Mouse (Mus musculus): ENCODE results near the gene Gm10188. TPM values are rescaled to one million over a fixed set of nuclear protein-coding genes. Genes with fewer than 3 reads are reported as not detected.

The Gm10188 gene
- polyA plus RNA-seq, 1 experiment from 2014 or later = not detected

DNA sequence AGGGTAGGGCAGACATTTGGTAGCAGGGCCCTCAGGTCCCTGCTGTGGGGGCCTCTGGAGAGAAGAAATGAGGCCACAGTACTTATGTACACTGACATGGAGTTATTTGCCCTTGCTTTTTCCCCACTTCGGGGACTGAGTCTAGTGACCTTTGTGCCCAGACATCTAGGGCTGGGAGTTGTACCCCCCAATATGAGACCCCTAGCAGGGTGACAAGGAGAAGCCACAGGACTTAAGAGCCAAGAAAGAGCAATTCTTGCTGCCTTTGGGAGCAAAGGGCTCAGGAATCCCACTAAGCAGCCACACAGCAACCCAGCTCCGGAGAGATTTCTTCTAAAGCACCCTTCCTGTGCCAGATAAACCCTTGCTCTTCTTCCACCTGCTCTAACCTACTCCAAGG is 27.6 kb downstream of the Gm10188 start:
- DNase-seq (ENCODE audit: low spot score) (no peak), ATAC-seq (replicated peaks; ENCODE audit: low FRiP score) (no peak)
- no peaks in the 10 kb centered on the region for H3K9me3 ChIP-seq (ENCODE audit: control insufficient read depth, low read length)
- no peak overlapping the region for H3K9ac ChIP-seq (ENCODE audit: low read depth, low read length)
- H3K27ac ChIP-seq (ENCODE audit: low read depth, low read length) = no peak overlapping the region
- H3K36me3 ChIP-seq (ENCODE audit: control insufficient read depth, insufficient read depth, low read length) = no peaks in the 10 kb centered on the region
- no peak overlapping the region for H3K4me3 ChIP-seq (ENCODE audit: low read depth, low read length)
- no peaks in the 10 kb centered on the region for H3K4me1 ChIP-seq (replicated peaks; ENCODE audit: control insufficient read depth, insufficient read depth, low read length)
- no peak overlapping the region for H3K4me2 ChIP-seq
- peaks cover 47% of the 10 kb centered on the region for H3K27me3 ChIP-seq (replicated peaks; ENCODE audit: control insufficient read depth, insufficient read depth, low read length)
- WGBS = 51% methylated on average over 2 of the region's 2 CpGs

GRCm38 (mm10) chr1:132201511-132201860 is 28.1 kb downstream of the Gm10188 start:
- WGBS = 36% methylated on average over 4 of the region's 4 CpGs
- Histone ChIP-seq H3K4me2 (no peak overlapping the region), H3K9me3 (ENCODE audit: control insufficient read depth, low read length) (no peaks in the 10 kb centered on the region), H3K4me1 (replicated peaks; ENCODE audit: control insufficient read depth, insufficient read depth, low read length) (no peaks in the 10 kb centered on the region), H3K27ac (ENCODE audit: low read depth, low read length) (no peak overlapping the region), H3K4me3 (ENCODE audit: low read depth, low read length) (no peak overlapping the region), H3K9ac (ENCODE audit: low read depth, low read length) (no peak overlapping the region), H3K36me3 (ENCODE audit: control insufficient read depth, insufficient read depth, low read length) (no peaks in the 10 kb centered on the region), H3K27me3 (replicated peaks; ENCODE audit: control insufficient read depth, insufficient read depth, low read length) (peaks cover 52% of the 10 kb centered on the region)
- no peak for DNase-seq (ENCODE audit: low spot score)
- ATAC-seq (replicated peaks; ENCODE audit: low FRiP score) = no peak

- Histone ChIP-seq H3K4me1 (replicated peaks; ENCODE audit: control insufficient read depth, insufficient read depth, low read length) (no peaks in the 10 kb centered on the region), H3K27me3 (replicated peaks; ENCODE audit: control insufficient read depth, insufficient read depth, low read length) (peaks cover 56% of the 10 kb centered on the region), H3K4me3 (ENCODE audit: low read depth, low read length) (no peak overlapping the region), H3K9ac (ENCODE audit: low read depth, low read length) (no peak overlapping the region), H3K4me2 (peak overlapping the region; percentile 28), H3K9me3 (ENCODE audit: control insufficient read depth, low read length) (no peaks in the 10 kb centered on the region), H3K36me3 (ENCODE audit: control insufficient read depth, insufficient read depth, low read length) (no peaks in the 10 kb centered on the region), H3K27ac (ENCODE audit: low read depth, low read length) (no peak overlapping the region)
- ATAC-seq (replicated peaks; ENCODE audit: low FRiP score) (no peak), DNase-seq (ENCODE audit: low spot score) (peak; percentile 30)
- 29% methylated on average over 11 of the region's 11 CpGs for WGBS
Measured at GRCm38 (mm10) chr1:132200562-132201510, 28.7 kb downstream of the Gm10188 start.

GRCm38 (mm10) chr1:132199934-132200333 is 29.6 kb downstream of the Gm10188 start:
- ATAC-seq (replicated peaks; ENCODE audit: low FRiP score) = no peak
- no peak overlapping the region for H3K9ac ChIP-seq (ENCODE audit: low read depth, low read length)
- H3K4me3 ChIP-seq (ENCODE audit: low read depth, low read length) = no peak overlapping the region
- H3K27ac ChIP-seq (ENCODE audit: low read depth, low read length) = no peak overlapping the region
- no peaks in the 10 kb centered on the region for H3K4me1 ChIP-seq (replicated peaks; ENCODE audit: control insufficient read depth, insufficient read depth, low read length)
- no peaks in the 10 kb centered on the region for H3K9me3 ChIP-seq (ENCODE audit: control insufficient read depth, low read length)
- 15% methylated on average over 12 of the region's 12 CpGs for WGBS
- peaks cover 60% of the 10 kb centered on the region for H3K27me3 ChIP-seq (replicated peaks; ENCODE audit: control insufficient read depth, insufficient read depth, low read length)
- H3K4me2 ChIP-seq = peak overlapping the region; percentile 28
- H3K36me3 ChIP-seq (ENCODE audit: control insufficient read depth, insufficient read depth, low read length) = no peaks in the 10 kb centered on the region
- peak; percentile 29 for DNase-seq (ENCODE audit: low spot score)

GRCm38 (mm10) chr1:132199244-132199643 is 30.3 kb downstream of the Gm10188 start:
- DNase-seq (ENCODE audit: low spot score) = no peak
- WGBS = 63% methylated on average over 6 of the region's 6 CpGs
- no peaks in the 10 kb centered on the region for H3K4me1 ChIP-seq (replicated peaks; ENCODE audit: control insufficient read depth, insufficient read depth, low read length)
- no peak overlapping the region for H3K4me3 ChIP-seq (ENCODE audit: low read depth, low read length)
- H3K27me3 ChIP-seq (replicated peaks; ENCODE audit: control insufficient read depth, insufficient read depth, low read length) = peaks cover 67% of the 10 kb centered on the region
- no peak for ATAC-seq (replicated peaks; ENCODE audit: low FRiP score)
- H3K36me3 ChIP-seq (ENCODE audit: control insufficient read depth, insufficient read depth, low read length) = no peaks in the 10 kb centered on the region
- no peaks in the 10 kb centered on the region for H3K9me3 ChIP-seq (ENCODE audit: control insufficient read depth, low read length)
- no peak overlapping the region for H3K9ac ChIP-seq (ENCODE audit: low read depth, low read length)
- H3K4me2 ChIP-seq = no peak overlapping the region
- H3K27ac ChIP-seq (ENCODE audit: low read depth, low read length) = no peak overlapping the region

GRCm38 (mm10) chr1:132198401-132199071 is 31.0 kb downstream of the Gm10188 start:
- Histone ChIP-seq H3K4me3 (ENCODE audit: low read depth, low read length) (no peak overlapping the region), H3K9me3 (ENCODE audit: control insufficient read depth, low read length) (no peaks in the 10 kb centered on the region), H3K9ac (ENCODE audit: low read depth, low read length) (no peak overlapping the region), H3K36me3 (ENCODE audit: control insufficient read depth, insufficient read depth, low read length) (no peaks in the 10 kb centered on the region), H3K4me1 (replicated peaks; ENCODE audit: control insufficient read depth, insufficient read depth, low read length) (no peaks in the 10 kb centered on the region), H3K27me3 (replicated peaks; ENCODE audit: control insufficient read depth, insufficient read depth, low read length) (peaks cover 71% of the 10 kb centered on the region), H3K4me2 (no peak overlapping the region), H3K27ac (ENCODE audit: low read depth, low read length) (no peak overlapping the region)
- no peak for DNase-seq (ENCODE audit: low spot score)
- 77% methylated on average over 16 of the region's 16 CpGs for whole genome bisulfite sequencing
- no peak for ATAC-seq (replicated peaks; ENCODE audit: low FRiP score)

DNA sequence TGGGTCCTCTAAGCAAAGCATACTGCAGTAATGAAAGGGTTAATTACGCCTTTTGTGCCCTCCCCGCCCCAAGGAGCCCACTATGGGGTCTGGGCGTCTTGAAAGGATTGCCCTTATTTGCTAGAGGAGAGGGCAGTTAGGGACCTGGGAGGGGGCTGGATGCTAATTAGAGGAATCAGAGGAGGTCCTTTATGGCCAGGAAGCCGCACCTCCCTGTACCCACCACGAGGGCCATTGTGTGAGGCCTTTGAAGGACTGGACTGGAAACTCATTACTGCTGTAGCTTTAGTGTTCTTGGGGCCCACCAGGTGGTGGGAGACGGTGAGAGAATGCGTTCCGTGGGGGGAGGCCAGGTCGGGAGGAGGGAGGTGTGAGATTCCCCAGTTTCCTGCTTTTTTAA is 31.9 kb downstream of the Gm10188 start:
- ATAC-seq (replicated peaks; ENCODE audit: low FRiP score) = no peak
- no peak overlapping the region for H3K27ac ChIP-seq (ENCODE audit: low read depth, low read length)
- H3K4me1 ChIP-seq (replicated peaks; ENCODE audit: control insufficient read depth, insufficient read depth, low read length) = no peaks in the 10 kb centered on the region
- no peaks in the 10 kb centered on the region for H3K36me3 ChIP-seq (ENCODE audit: control insufficient read depth, insufficient read depth, low read length)
- H3K9ac ChIP-seq (ENCODE audit: low read depth, low read length) = no peak overlapping the region
- no peaks in the 10 kb centered on the region for H3K9me3 ChIP-seq (ENCODE audit: control insufficient read depth, low read length)
- no peak overlapping the region for H3K4me2 ChIP-seq
- H3K4me3 ChIP-seq (ENCODE audit: low read depth, low read length) = no peak overlapping the region
- 14% methylated on average over 9 of the region's 9 CpGs for WGBS
- DNase-seq (ENCODE audit: low spot score) = no peak
- peaks cover 77% of the 10 kb centered on the region for H3K27me3 ChIP-seq (replicated peaks; ENCODE audit: control insufficient read depth, insufficient read depth, low read length)

DNA sequence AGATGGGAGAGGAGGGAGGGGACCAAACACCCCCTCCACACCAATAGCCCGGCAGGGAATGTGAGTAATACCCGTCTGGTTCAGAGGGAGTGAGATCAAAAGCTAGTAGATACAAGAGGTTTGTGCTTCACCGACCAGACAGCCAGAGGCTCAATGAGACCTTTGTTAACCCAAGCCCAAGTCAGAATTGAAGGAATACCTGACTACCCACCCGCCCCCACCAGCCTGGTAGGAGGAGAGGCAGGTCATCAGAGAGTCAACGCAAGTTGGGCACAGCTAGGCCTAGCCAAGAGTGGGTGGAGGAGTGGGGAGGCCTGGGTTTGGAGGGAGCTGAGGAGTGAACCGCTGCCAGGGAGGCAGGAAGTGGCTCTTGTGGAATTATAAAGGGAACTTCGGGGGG is 33.2 kb downstream of the Gm10188 start:
- DNase-seq (ENCODE audit: low spot score) (no peak), ATAC-seq (replicated peaks; ENCODE audit: low FRiP score) (no peak)
- H3K9ac ChIP-seq (ENCODE audit: low read depth, low read length) = no peak overlapping the region
- 43% methylated on average over 7 of the region's 7 CpGs for WGBS
- H3K27ac ChIP-seq (ENCODE audit: low read depth, low read length) = no peak overlapping the region
- no peak overlapping the region for H3K4me3 ChIP-seq (ENCODE audit: low read depth, low read length)
- no peaks in the 10 kb centered on the region for H3K9me3 ChIP-seq (ENCODE audit: control insufficient read depth, low read length)
- H3K27me3 ChIP-seq (replicated peaks; ENCODE audit: control insufficient read depth, insufficient read depth, low read length) = peaks cover 78% of the 10 kb centered on the region
- no peaks in the 10 kb centered on the region for H3K4me1 ChIP-seq (replicated peaks; ENCODE audit: control insufficient read depth, insufficient read depth, low read length)
- no peaks in the 10 kb centered on the region for H3K36me3 ChIP-seq (ENCODE audit: control insufficient read depth, insufficient read depth, low read length)
- no peak overlapping the region for H3K4me2 ChIP-seq

Data from liver, embryonic 11.5 days (tissue).